Mouse (Mus musculus) heart, adult 18-20 months (tissue): ENCODE results near the gene Serinc1. TPM values are rescaled to one million over a fixed set of nuclear protein-coding genes. Genes with fewer than 3 reads are reported as not detected.

ENCODE experiments used
- DNase-seq, 2 experiments: peaks; one replicate each; pipeline ENCODE4 v3.0.0; 2021 to 2022; ENCODE audit warnings: mixed read lengths in 1 of 2
- total RNA-seq, 2 experiments: library from RNA; stranded (reverse); gene quantifications; 2 replicates each; pipeline ENCODE4 v1.2.3; 2021

The Serinc1 gene
- total RNA-seq, 2 experiments from 2014 or later: 282 to 302 TPM

GRCm38 (mm10) chr10:57485908-57486541 is 46.3 kb downstream of the Serinc1 start, which contains the start of gene Hsf2:
Gene Hsf2, plus strand, starts transcription at chr10:57486385.
- peak; percentile 95 to 98 for DNase-seq

DNA sequence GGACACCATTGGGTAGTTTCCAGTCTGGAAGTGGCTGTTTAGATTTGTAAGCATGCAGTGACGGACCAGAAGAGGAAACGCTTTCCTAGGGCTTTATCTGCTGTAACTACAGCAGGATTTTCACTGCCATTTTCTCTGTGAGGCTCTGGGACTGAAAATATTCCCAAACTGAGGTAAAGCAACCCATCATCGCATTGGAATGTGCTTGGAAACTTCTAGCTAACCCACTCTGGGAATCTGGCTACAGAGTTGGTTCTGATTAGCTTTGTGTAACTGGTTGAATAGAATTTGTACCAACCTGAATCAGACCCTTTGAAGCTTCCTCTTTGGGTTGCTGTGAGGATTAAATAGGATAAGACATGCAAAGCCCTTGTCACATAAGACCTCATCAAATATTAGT is 47.6 kb downstream of the Serinc1 start:
- DNase-seq: no peak

GRCm38 (mm10) chr10:57481717-57482116 is 50.6 kb downstream of the Serinc1 start:
- no peak for DNase-seq

- DNase-seq: no peak
Observed at GRCm38 (mm10) chr10:57477121-57477843, 55.0 kb downstream of the Serinc1 start.

Other genes with a start within 250 kb of the Serinc1 start
- 10 to 100 TPM; 13.0 to 13.7 TPM for gene Hsf2, start 46.1 kb downstream of the Serinc1 start, total RNA-seq
- 1 to 10 TPM in 1 of 2 experiments, under 1 TPM in 1; 0.77 to 1.5 TPM for gene Pkib, start 99.5 kb upstream of the Serinc1 start, total RNA-seq